Mouse (Mus musculus): Measurements from ENCODE around the gene Myo19. TPM values are rescaled to one million over a fixed set of nuclear protein-coding genes. Genes with fewer than 3 reads are reported as not detected.

Myo19 gene
- 1.6 and 2.4 TPM in 2 replicates for polyA plus RNA-seq (2015; fragmentation: Nextera tagmentation; extraction: Ambion mirVana)

GRCm38 (mm10) chr11:84879772-84880464 is at the start of gene Myo19, which contains the start of gene Pigw:
Gene Myo19, plus strand, starts transcription at chr11:84880148.
Gene Pigw, minus strand, starts transcription at chr11:84880285.

GRCm38 (mm10) chr11:84870337-84871043 is 9.5 kb upstream of the Myo19 start, which contains the start of gene Ggnbp2:
Gene Ggnbp2, minus strand, starts transcription at chr11:84870817.

GRCm38 (mm10) chr11:84916053-84916702 is 36.2 kb downstream of the Myo19 start, which contains the start of gene Znhit3:
Gene Znhit3, minus strand, starts transcription at chr11:84916366.

GRCm38 (mm10) chr11:84957591-84958270 is 77.8 kb downstream of the Myo19 start, which contains the start of gene Car4:
Gene Car4, plus strand, starts transcription at chr11:84957786.

Small RNA genes within 50 kb of the gene (microRNA-seq; reads per million reads assigned to microRNA genes)
- gene Gm23564: 0 reads per million in 2 experiments

Other genes starting within 250 kb of the Myo19 start
- 6.3 and 6.5 TPM in 2 replicates for gene Mrm1, start 60.6 kb upstream of the Myo19 start, polyA plus RNA-seq (2015; fragmentation: Nextera tagmentation; extraction: Ambion mirVana)
- gene Dhrs11, start 51.2 kb upstream of the Myo19 start, polyA plus RNA-seq (2015; fragmentation: Nextera tagmentation; extraction: Ambion mirVana): 17.7 and 18.1 TPM in 2 replicates
- gene Ggnbp2, start 9.3 kb upstream of the Myo19 start, polyA plus RNA-seq (2015; fragmentation: Nextera tagmentation; extraction: Ambion mirVana): 34.6 and 43.9 TPM in 2 replicates
- 1.6 and 1.7 TPM in 2 replicates for gene Pigw, start 137 bp downstream of the Myo19 start, polyA plus RNA-seq (2015; fragmentation: Nextera tagmentation; extraction: Ambion mirVana)
- gene Znhit3, start 36.2 kb downstream of the Myo19 start, polyA plus RNA-seq (2015; fragmentation: Nextera tagmentation; extraction: Ambion mirVana): 34.4 and 34.6 TPM in 2 replicates
- gene Car4, start 77.6 kb downstream of the Myo19 start, polyA plus RNA-seq (2015; fragmentation: Nextera tagmentation; extraction: Ambion mirVana): 6.5 and 18.0 TPM in 2 replicates